Mouse (Mus musculus): ENCODE results near the gene Galt.
"Not testable (repeated sequence)": the region's sequence is repeated elsewhere in the genome, so short reads cannot be mapped to it uniquely, and the experiment has no call there.

DNA sequence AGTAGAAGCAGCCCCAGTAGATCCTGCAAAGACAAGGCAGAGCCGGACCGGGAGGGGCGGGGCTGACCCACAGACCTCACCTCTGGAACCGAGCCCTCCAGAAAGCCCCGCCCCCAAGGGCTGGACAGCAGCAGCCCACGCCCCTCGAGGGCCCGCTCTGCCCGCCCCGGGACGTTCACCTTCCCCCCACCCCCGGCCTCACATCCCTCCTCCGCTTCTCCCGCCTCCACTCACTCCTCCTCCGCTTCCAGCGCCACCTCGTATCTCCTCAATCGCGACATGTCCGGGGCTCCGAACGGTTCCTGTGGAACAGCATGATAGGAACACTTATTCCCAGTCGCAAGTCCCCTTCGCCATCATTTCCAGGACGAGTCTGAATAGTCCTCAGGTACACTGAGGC, 18.5 kb downstream of the Galt start:
- TF ChIP-seq EP300, CTCF (IDR thresholded peaks at IDR 0.05; ENCODE audit: low read depth): not testable (repeated sequence)
